10 mouse cellular contexts compared by ENCODE assay signal in genomic region chr10:69535931-69536200, GRCm38 (mm10).
DNase-seq lines count a peak whose midpoint lies in the region; ATAC-seq and TF ChIP-seq lines count a peak whose summit lies in the region.
"Had no signal": no experiment of that assay in that cellular context is flagged by ENCODE, and none has a peak within 500 bp of the region (broad histone marks: within the 10 kb centered on the region; RNA-seq: fewer than 3 reads in every experiment).

No protein-coding gene starts in this region.

- no peak for DNase-seq in intestine, embryonic 14.5 days (ENCODE audit: low spot score)
- DNase-seq in forebrain, embryonic 10.5 days (ENCODE audit: extremely low spot score, low spot score) = no peak
- DNase-seq in frontal cortex, adult 2 months (ENCODE audit: extremely low spot score in 1 of 2, low spot score in 1 of 2) = no peak
- DNase-seq in layer of hippocampus, adult 18-20 months (ENCODE audit: low spot score in 2 of 2) = no peak
- no peak for DNase-seq in cerebellum, postnatal 10 days
- DNase-seq: adrenal gland, postnatal 25 days had no signal

- H3K4me3 ChIP-seq in intestine, embryonic 14.5 days (ENCODE audit: low read depth, low read length) = 0 out of 2 replicates have a peak overlapping the region, but pooled peaks have one; percentile 34
- no peak overlapping the region for H3K4me3 ChIP-seq in intestine, postnatal 0 days (ENCODE audit: low read depth, low read length)
- peak overlapping the region; percentile 53; the same call in 1 of the 2 replicates for H3K4me3 ChIP-seq in forebrain, embryonic 10.5 days
- H3K4me3 ChIP-seq in intestine, embryonic 15.5 days (replicated peaks) = no peak overlapping the region
- H3K4me3 ChIP-seq in neural tube, embryonic 14.5 days (ENCODE audit: low read depth, low read length) = peak overlapping the region; percentile 71

- H3K4me2 ChIP-seq in intestine, embryonic 14.5 days (ENCODE audit: low read length) = peak overlapping the region; percentile 50
- no peak overlapping the region; the same call in 1 of the 2 replicates for H3K4me2 ChIP-seq in intestine, postnatal 0 days (replicated peaks; ENCODE audit: low read depth)
- peak overlapping the region; percentile 64 for H3K4me2 ChIP-seq in intestine, embryonic 15.5 days (replicated peaks)
- peak overlapping the region; percentile 75 for H3K4me2 ChIP-seq in neural tube, embryonic 14.5 days (ENCODE audit: low read depth, low read length)

- H3K4me1 ChIP-seq in intestine, embryonic 14.5 days (replicated peaks; ENCODE audit: control insufficient read depth, insufficient read depth, low read length) = peaks cover 5% of the 10 kb centered on the region; the same call in 1 of the 2 replicates
- H3K4me1 ChIP-seq in intestine, postnatal 0 days (replicated peaks; ENCODE audit: control insufficient read depth, insufficient read depth, low read length) = no peaks in the 10 kb centered on the region
- H3K4me1 ChIP-seq in forebrain, embryonic 10.5 days = peaks cover 46% of the 10 kb centered on the region
- H3K4me1 ChIP-seq in intestine, embryonic 15.5 days (replicated peaks) = no peaks in the 10 kb centered on the region
- peaks cover 18% of the 10 kb centered on the region for H3K4me1 ChIP-seq in neural tube, embryonic 14.5 days (ENCODE audit: control insufficient read depth, insufficient read depth, low read length)

- TF ChIP-seq CTCF in intestine, postnatal 0 days (IDR thresholded peaks at IDR 0.05; ENCODE audit: low read depth) = no peak

- H3K27ac ChIP-seq in intestine, embryonic 14.5 days (ENCODE audit: low read depth) = no peak overlapping the region
- H3K27ac ChIP-seq in intestine, postnatal 0 days (ENCODE audit: low read depth, low read length) = no peak overlapping the region
- 0 out of 2 replicates have a peak overlapping the region, but pooled peaks have one; percentile 9 for H3K27ac ChIP-seq in forebrain, embryonic 10.5 days
- H3K27ac ChIP-seq in intestine, embryonic 15.5 days = no peak overlapping the region
- peak overlapping the region; percentile 95 for H3K27ac ChIP-seq in neural tube, embryonic 14.5 days (ENCODE audit: low read depth, low read length)
- H3K27ac ChIP-seq: liver, embryonic 14.5 days had no signal

- H3K9me3 ChIP-seq in intestine, embryonic 14.5 days (ENCODE audit: control insufficient read depth, low read length) = no peaks in the 10 kb centered on the region
- no peaks in the 10 kb centered on the region for H3K9me3 ChIP-seq in intestine, postnatal 0 days (ENCODE audit: control insufficient read depth)
- H3K9me3 ChIP-seq in forebrain, embryonic 10.5 days = no peaks in the 10 kb centered on the region
- no peaks in the 10 kb centered on the region for H3K9me3 ChIP-seq in intestine, embryonic 15.5 days
- no peaks in the 10 kb centered on the region for H3K9me3 ChIP-seq in neural tube, embryonic 14.5 days (ENCODE audit: control insufficient read depth, low read length)

- H3K27me3 ChIP-seq in intestine, embryonic 14.5 days (replicated peaks; ENCODE audit: control insufficient read depth, insufficient read depth, low read length) = no peaks in the 10 kb centered on the region
- no peaks in the 10 kb centered on the region for H3K27me3 ChIP-seq in intestine, postnatal 0 days (replicated peaks; ENCODE audit: control insufficient read depth, insufficient read depth, low read length)
- no peaks in the 10 kb centered on the region for H3K27me3 ChIP-seq in forebrain, embryonic 10.5 days (ENCODE audit: poor library complexity, severe bottlenecking)
- no peaks in the 10 kb centered on the region for H3K27me3 ChIP-seq in intestine, embryonic 15.5 days (replicated peaks)
- H3K27me3 ChIP-seq in neural tube, embryonic 14.5 days (ENCODE audit: control insufficient read depth, insufficient read depth, low read length) = no peaks in the 10 kb centered on the region

- H3K9ac ChIP-seq in intestine, embryonic 14.5 days (ENCODE audit: low read length) = no peak overlapping the region
- H3K9ac ChIP-seq in intestine, postnatal 0 days (ENCODE audit: low read depth, low read length) = no peak overlapping the region
- no peak overlapping the region for H3K9ac ChIP-seq in intestine, embryonic 15.5 days
- peak overlapping the region; percentile 96 for H3K9ac ChIP-seq in neural tube, embryonic 14.5 days (replicated peaks; ENCODE audit: low read depth, low read length)
- H3K9ac ChIP-seq: liver, embryonic 14.5 days had no signal

- ATAC-seq in intestine, embryonic 14.5 days (replicated peaks; ENCODE audit: low FRiP score, low TSS enrichment, low read depth) = no peak
- no peak for ATAC-seq in intestine, postnatal 0 days
- ATAC-seq in intestine, embryonic 15.5 days = no peak
- ATAC-seq in neural tube, embryonic 14.5 days (ENCODE audit: low read depth) = peak; percentile 25; the same call in 1 of the 2 replicates

- H3K36me3 ChIP-seq in intestine, embryonic 14.5 days (ENCODE audit: control insufficient read depth, insufficient read depth, low read length) = no peaks in the 10 kb centered on the region
- H3K36me3 ChIP-seq in intestine, postnatal 0 days (ENCODE audit: control insufficient read depth, insufficient read depth) = no peaks in the 10 kb centered on the region
- no peaks in the 10 kb centered on the region for H3K36me3 ChIP-seq in forebrain, embryonic 10.5 days (replicated peaks)
- no peaks in the 10 kb centered on the region for H3K36me3 ChIP-seq in intestine, embryonic 15.5 days
- no peaks in the 10 kb centered on the region for H3K36me3 ChIP-seq in neural tube, embryonic 14.5 days (ENCODE audit: control insufficient read depth, insufficient read depth, low read length)

- 62% methylated on average over 4 of the region's 4 CpGs for WGBS in intestine, embryonic 14.5 days
- 64% methylated on average over 4 of the region's 4 CpGs for WGBS in intestine, postnatal 0 days
- WGBS in forebrain, embryonic 10.5 days = 83% methylated on average over 4 of the region's 4 CpGs
- 69% methylated on average over 4 of the region's 4 CpGs for WGBS in intestine, embryonic 15.5 days
- WGBS in neural tube, embryonic 14.5 days = 31% methylated on average over 4 of the region's 4 CpGs

Comparison
In these comparisons a context has a peak if more than half of its experiments do, and no peak if none do; other contexts are left out.
1. H3K4me3 ChIP-seq: peak in intestine, embryonic 14.5 days (single experiment), forebrain, embryonic 10.5 days (single experiment) and neural tube, embryonic 14.5 days (single experiment); none in intestine, postnatal 0 days (single experiment) and intestine, embryonic 15.5 days (single experiment).
2. H3K27ac ChIP-seq: peak in forebrain, embryonic 10.5 days (single experiment) and neural tube, embryonic 14.5 days (single experiment); none in intestine, embryonic 14.5 days (single experiment), intestine, postnatal 0 days (single experiment) and intestine, embryonic 15.5 days (single experiment).